Mouse (Mus musculus) MEL (cell line): ENCODE data around the gene Piezo1. TPM values are rescaled to one million over a fixed set of nuclear protein-coding genes. Genes with fewer than 3 reads are reported as not detected.

Experiments used
- DNase-seq: peaks from one replicate; pipeline ENCODE4 v3.0.0; 2011; ENCODE audit warnings: low read depth, low spot score
- H3K27ac ChIP-seq: 2 replicates; pipeline ENCODE4 v1.5.1; 2012; ENCODE audit warnings: low read depth, mild to moderate bottlenecking, control low read depth, low read length, moderate library complexity; ENCODE audit not compliant: control insufficient read depth
- H3K27me3 ChIP-seq, 2 experiments: fragments of 150-350 bp in 1 of 2; sonication (generic) in 1 of 2; 2 replicates each; pipeline ENCODE4 v1.6.1; 2012; ENCODE audit warnings: low read length in 2 of 2, mild to moderate bottlenecking in 2 of 2, improper control_type of control experiment in 1 of 2, moderate library complexity in 1 of 2; ENCODE audit not compliant: insufficient read depth in 2 of 2, control insufficient read depth in 1 of 2
- H3K36me3 ChIP-seq, 2 experiments: 2 replicates each; pipeline ENCODE4 v1.6.1; 2012 to 2014; ENCODE audit warnings: low read length in 2 of 2, improper control_type of control experiment in 1 of 2, inconsistent platforms in 1 of 2, mild to moderate bottlenecking in 1 of 2; ENCODE audit not compliant: insufficient read depth in 2 of 2, control insufficient read depth in 1 of 2
- H3K4me1 ChIP-seq, 2 experiments: fragments of 150-350 bp in 1 of 2; sonication (generic) in 1 of 2; 2 replicates each; pipeline ENCODE4 v1.6.1; 2012; ENCODE audit warnings: low read length in 2 of 2, improper control_type of control experiment in 1 of 2, mild to moderate bottlenecking in 1 of 2; ENCODE audit not compliant: insufficient read depth in 2 of 2, control insufficient read depth in 1 of 2
- H3K4me3 ChIP-seq, 2 experiments: fragments of 150-350 bp in 1 of 2; sonication (generic) in 1 of 2; 2 replicates each; pipeline ENCODE4 v1.5.1; 2012; ENCODE audit warnings: low read depth in 2 of 2, low read length in 2 of 2, mild to moderate bottlenecking in 2 of 2, moderate library complexity in 2 of 2, control low read depth in 1 of 2, improper control_type of control experiment in 1 of 2; ENCODE audit not compliant: control insufficient read depth in 1 of 2, insufficient read depth in 1 of 2
- H3K79me2 ChIP-seq: 2 replicates; pipeline ENCODE4 v1.6.1; 2012; ENCODE audit warnings: mild to moderate bottlenecking, low read length, moderate library complexity; ENCODE audit not compliant: control insufficient read depth, poor library complexity, insufficient read depth
- H3K9ac ChIP-seq: 2 replicates; pipeline ENCODE4 v1.6.1; 2012; ENCODE audit warnings: low read depth, mild to moderate bottlenecking, control low read depth, low read length, moderate library complexity; ENCODE audit not compliant: control insufficient read depth, poor library complexity, severe bottlenecking
- H3K9me3 ChIP-seq: fragments of 150-350 bp; sonication (generic); replicated peaks from 2 replicates; pipeline ENCODE4 v1.6.1; 2012; ENCODE audit warnings: mild to moderate bottlenecking, low read length, improper control_type of control experiment, moderate library complexity; ENCODE audit not compliant: insufficient read depth
- CHD2 ChIP-seq: IDR thresholded peaks from 2 replicates; pipeline ENCODE4 v1.6.1; 2011; ENCODE audit warnings: low read length, improper control_type of control experiment
- CTCF ChIP-seq, 3 experiments: IDR thresholded peaks in 2 of 3; conservative IDR thresholded peaks in 1 of 3; 2 replicates each; pipeline ENCODE4 v1.5.1; 2011 to 2012; ENCODE audit warnings: low read length in 3 of 3, low read depth in 2 of 3, mild to moderate bottlenecking in 2 of 3, improper control_type of control experiment in 1 of 3, inconsistent platforms in 1 of 3, mixed read lengths in 1 of 3, moderate library complexity in 1 of 3; ENCODE audit not compliant: control insufficient read depth in 1 of 3, insufficient read depth in 1 of 3, poor library complexity in 1 of 3, severe bottlenecking in 1 of 3
- ELF1 ChIP-seq: IDR thresholded peaks from 2 replicates; pipeline ENCODE4 v1.6.1; 2014; ENCODE audit warnings: low read depth, mild to moderate bottlenecking, inconsistent platforms, low read length, improper control_type of control experiment, moderate library complexity
- ETS1 ChIP-seq: IDR thresholded peaks from 2 replicates; pipeline ENCODE4 v1.6.1; 2012; ENCODE audit warnings: low read depth, mild to moderate bottlenecking, inconsistent platforms, low read length, improper control_type of control experiment, moderate library complexity
- KAT2A ChIP-seq: conservative IDR thresholded peaks from 2 replicates; pipeline ENCODE4 v1.6.1; 2012; ENCODE audit warnings: low read depth, low read length, improper control_type of control experiment, inconsistent platforms
- MAX ChIP-seq: IDR thresholded peaks from 2 replicates; pipeline ENCODE4 v1.6.1; 2011; ENCODE audit warnings: low read length, improper control_type of control experiment
- MAZ ChIP-seq: IDR thresholded peaks from 2 replicates; pipeline ENCODE4 v1.6.1; 2012; ENCODE audit warnings: low read depth, mild to moderate bottlenecking, inconsistent platforms, low read length, improper control_type of control experiment
- MXI1 ChIP-seq: IDR thresholded peaks from 2 replicates; pipeline ENCODE4 v1.6.1; 2011; ENCODE audit warnings: mild to moderate bottlenecking, low read depth, low read length, improper control_type of control experiment
- NELFE ChIP-seq: IDR thresholded peaks from 2 replicates; pipeline ENCODE4 v1.6.1; 2011; ENCODE audit warnings: low read depth, low read length, improper control_type of control experiment
- NRF1 ChIP-seq: IDR thresholded peaks from 2 replicates; pipeline ENCODE4 v1.6.1; 2014; ENCODE audit warnings: low read depth, mild to moderate bottlenecking, inconsistent platforms, low read length, improper control_type of control experiment, moderate library complexity; ENCODE audit not compliant: poor library complexity, insufficient read depth, severe bottlenecking
- POLR2A ChIP-seq, 2 experiments: IDR thresholded peaks; 2 replicates each; pipeline ENCODE4 v1.6.1; 2011 to 2012; ENCODE audit warnings: low read length in 2 of 2, mild to moderate bottlenecking in 2 of 2, control low read depth in 1 of 2, improper control_type of control experiment in 1 of 2, low read depth in 1 of 2, moderate library complexity in 1 of 2; ENCODE audit not compliant: control insufficient read depth in 1 of 2, insufficient read depth in 1 of 2, poor library complexity in 1 of 2
- RAD21 ChIP-seq: IDR thresholded peaks from 2 replicates; pipeline ENCODE4 v1.6.1; 2011; ENCODE audit warnings: mild to moderate bottlenecking, low read depth, low read length, improper control_type of control experiment
- RCOR1 ChIP-seq: IDR thresholded peaks from 2 replicates; pipeline ENCODE4 v1.6.1; 2012; ENCODE audit warnings: low read depth, mild to moderate bottlenecking, inconsistent platforms, low read length, improper control_type of control experiment
- USF1 ChIP-seq: IDR thresholded peaks from 2 replicates; pipeline ENCODE4 v1.6.1; 2014; ENCODE audit warnings: low read depth, mild to moderate bottlenecking, inconsistent platforms, low read length, improper control_type of control experiment, moderate library complexity
- USF2 ChIP-seq, 2 experiments: IDR thresholded peaks; 2 replicates each; pipeline ENCODE4 v1.6.1; 2011 to 2012; ENCODE audit warnings: improper control_type of control experiment in 2 of 2, low read length in 2 of 2, borderline replicate concordance in 1 of 2, inconsistent platforms in 1 of 2, low read depth in 1 of 2, mild to moderate bottlenecking in 1 of 2; ENCODE audit not compliant: insufficient read depth in 1 of 2
- ZC3H11A ChIP-seq: IDR thresholded peaks from 2 replicates; pipeline ENCODE4 v1.6.1; 2012; ENCODE audit warnings: low read depth, mild to moderate bottlenecking, inconsistent platforms, low read length, improper control_type of control experiment
- ZMIZ1 ChIP-seq: IDR thresholded peaks from 2 replicates; pipeline ENCODE4 v1.6.1; 2012; ENCODE audit warnings: low read depth, mild to moderate bottlenecking, inconsistent platforms, low read length, improper control_type of control experiment, moderate library complexity
- polyA plus RNA-seq, 2 experiments: library from polyadenylated mRNA; stranded (reverse) in 1 of 2; unstranded in 1 of 2; fragments of >175 nt in 1 of 2; fragments of >200 nt in 1 of 2; gene quantifications; 2 replicates each; pipeline versions ENCODE4 v1.2.1 to v1.2.4; 2012; ENCODE audit warnings: low replicate concordance in 2 of 2, low read depth in 1 of 2; ENCODE audit not compliant: insufficient read length in 2 of 2, insufficient read depth in 1 of 2, missing spikeins in 1 of 2
- total RNA-seq: library from RNA; depleted of rRNA; stranded (reverse); fragments of 300-350 nt; gene quantifications from 2 replicates; pipeline ENCODE4 v1.2.3, GENCODE M21; 2012

The Piezo1 gene
- total and polyA plus RNA-seq, 3 experiments: 35.1 to 223 (median 144) TPM

DNA sequence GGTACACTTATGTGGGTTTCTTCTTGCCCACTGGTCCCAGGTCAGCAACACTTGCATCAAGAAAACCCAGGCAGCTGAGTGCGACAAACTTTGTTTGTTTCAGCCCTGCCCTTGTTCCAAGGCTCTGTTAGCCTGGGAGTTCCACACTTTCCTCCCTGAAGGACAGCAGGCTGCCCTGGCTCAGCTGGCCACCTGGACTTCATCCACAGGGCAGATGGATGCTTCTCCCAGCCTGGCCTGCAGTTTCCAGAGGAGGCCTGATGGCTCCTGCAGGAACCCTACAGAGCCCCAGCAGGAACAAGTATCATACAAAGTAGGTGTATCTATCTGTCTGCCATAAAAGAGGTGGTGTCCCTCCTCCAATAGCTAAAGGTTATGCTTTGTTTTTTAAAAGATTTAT lies 109.8 kb downstream of the Piezo1 start:
- Histone ChIP-seq H3K4me1 (peaks cover 0 to 3% of the 10 kb centered on the region in 2 experiments; a peak in 1 of 4 replicates), H3K9me3 (no peaks in the 10 kb centered on the region), H3K9ac (no peak overlapping the region), H3K36me3 (no peaks in the 10 kb centered on the region), H3K27me3 (no peaks in the 10 kb centered on the region), H3K79me2 (0 out of 2 replicates have a peak, but pooled peaks cover 3% of the 10 kb centered on the region), H3K27ac (no peak overlapping the region), H3K4me3 (no peak overlapping the region)
- no peak for DNase-seq
- TF ChIP-seq MAZ: no peak
- TF ChIP-seq RCOR1: no peak
- no peak for TF ChIP-seq POLR2A (IDR thresholded peaks at IDR 0.05; ENCODE audit: control insufficient read depth in 1 of 2, insufficient read depth in 1 of 2, low read depth in 1 of 2, low read length in 2 of 2, poor library complexity in 1 of 2)
- no peak for TF ChIP-seq CHD2
- no peak for TF ChIP-seq MAX

DNA sequence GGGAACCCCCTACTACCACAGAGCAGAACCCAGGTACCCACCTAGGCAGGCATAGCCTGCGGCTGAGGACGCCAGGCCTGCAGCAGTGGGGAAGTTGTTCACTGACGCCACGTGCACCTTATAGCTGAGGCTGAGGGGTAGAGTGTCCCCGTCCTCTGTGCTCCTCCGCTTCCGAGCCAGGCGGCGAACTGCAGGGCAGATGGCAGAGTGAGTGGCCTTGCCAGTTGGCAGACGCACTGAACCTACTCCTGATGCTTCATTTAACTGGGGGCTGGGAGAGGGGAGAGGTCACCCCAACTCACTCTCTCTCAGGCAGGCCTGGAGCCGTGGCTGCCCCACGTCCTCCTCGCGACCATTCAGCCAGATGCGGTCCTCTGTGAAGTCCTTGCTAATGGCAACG lies 111.8 kb downstream of the Piezo1 start:
- Histone ChIP-seq H3K4me3 (no peak overlapping the region), H3K9me3 (no peaks in the 10 kb centered on the region), H3K79me2 (0 out of 2 replicates have a peak, but pooled peaks cover 3% of the 10 kb centered on the region), H3K4me1 (peaks cover 0 to 3% of the 10 kb centered on the region in 2 experiments; a peak in 1 of 4 replicates), H3K9ac (no peak overlapping the region), H3K36me3 (no peaks in the 10 kb centered on the region), H3K27me3 (no peaks in the 10 kb centered on the region), H3K27ac (no peak overlapping the region)
- no peak for DNase-seq
- TF ChIP-seq ZC3H11A (no peak), ZMIZ1 (no peak), ELF1 (no peak), MAX (no peak), RAD21 (no peak), NRF1 (no peak), CTCF (IDR thresholded peaks at IDR 0.05 in 2 of 3, conservative IDR thresholded peaks at IDR 0.05 in 1 of 3; ENCODE audit: control insufficient read depth in 1 of 3, insufficient read depth in 1 of 3, low read depth in 2 of 3, low read length in 3 of 3, poor library complexity in 1 of 3, severe bottlenecking in 1 of 3) (no peak), MXI1 (no peak), ETS1 (no peak), USF2 (IDR thresholded peaks at IDR 0.05; ENCODE audit: borderline replicate concordance in 1 of 2, insufficient read depth in 1 of 2, low read depth in 1 of 2, low read length in 2 of 2) (no peak), NELFE (no peak), CHD2 (no peak), RCOR1 (no peak), USF1 (no peak), KAT2A (no peak)
